Mouse (Mus musculus) spleen, adult 2 months (tissue): ENCODE measurements around the gene Zwint.

Source experiments
- CTCF ChIP-seq: fragments of 200-500 bp; IDR thresholded peaks from 2 replicates; pipeline ENCODE4 v1.5.1; 2011; ENCODE audit warnings: mild to moderate bottlenecking, inconsistent platforms; ENCODE audit not compliant: insufficient read depth, insufficient read length, insufficient replicate concordance; ENCODE audit errors: extremely low read depth
- POLR2A ChIP-seq: fragments of 200-500 bp; IDR thresholded peaks from 2 replicates; pipeline ENCODE4 v1.6.1; 2011; ENCODE audit warnings: low read depth, low read length, inconsistent platforms

DNA sequence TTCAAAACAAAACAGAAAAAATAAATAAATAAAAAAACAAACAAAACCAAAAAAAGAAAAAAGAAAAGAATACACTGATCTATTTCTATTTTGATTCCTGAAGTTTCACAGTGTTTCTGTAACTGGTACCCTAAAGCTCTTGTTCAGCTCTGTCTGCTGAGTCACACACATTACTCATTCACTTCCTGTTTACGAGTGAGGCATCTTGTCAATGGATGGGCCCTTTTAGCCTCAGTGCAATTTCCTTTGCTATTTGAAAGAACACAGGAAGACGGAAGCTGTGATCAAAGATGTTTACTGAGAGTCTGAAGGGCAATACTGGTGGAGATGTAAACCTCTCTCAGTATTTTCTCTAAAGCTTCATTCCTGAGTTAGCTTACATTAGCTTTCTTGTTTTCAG is 34.1 kb upstream of the Zwint start:
- TF ChIP-seq POLR2A (no peak), CTCF (no peak)
